Mouse (Mus musculus) central nervous system, embryonic 14 days (tissue): Measurements from ENCODE around the gene Knl1. TPM values are rescaled to one million over a fixed set of nuclear protein-coding genes. Genes with fewer than 3 reads are reported as not detected.

Experiments used
- polyA plus RNA-seq: library from polyadenylated mRNA; depleted of rRNA; stranded (reverse); fragments of >200 nt; gene quantifications from 2 replicates; pipeline ENCODE4 v1.2.3, GENCODE M21; 2012; rRNA removed

Gene Knl1
- polyA plus RNA-seq = 3.3 and 4.6 TPM in 2 replicates

GRCm38 (mm10) chr2:119046649-119047611 lies at the start of gene Knl1:
Gene Knl1, plus strand, starts transcription at chr2:119047119.

GRCm38 (mm10) chr2:119028941-119029551 lies 17.9 kb upstream of the Knl1 start, which contains the start of gene Ccdc32:
Gene Ccdc32, minus strand, starts transcription at chr2:119029393.

GRCm38 (mm10) chr2:119034656-119035396 lies 12.1 kb upstream of the Knl1 start, which contains the start of gene Rpusd2:
Gene Rpusd2, plus strand, starts transcription at chr2:119034790.

GRCm38 (mm10) chr2:119112438-119113112 lies 65.7 kb downstream of the Knl1 start, which contains the start of gene Rad51:
Gene Rad51, plus strand, starts transcription at chr2:119112793.

Other genes with a start within 250 kb of the Knl1 start
- gene Knstrn, start 233.1 kb upstream of the Knl1 start, polyA plus RNA-seq = 40.0 and 55.7 TPM in 2 replicates
- 71.5 and 74.5 TPM in 2 replicates for gene Ivd, start 185.2 kb upstream of the Knl1 start, polyA plus RNA-seq
- gene Bahd1, start 146.7 kb upstream of the Knl1 start, polyA plus RNA-seq = 18.6 and 21.1 TPM in 2 replicates
- gene Chst14, start 120.6 kb upstream of the Knl1 start, polyA plus RNA-seq = 9.7 and 18.0 TPM in 2 replicates
- 22.3 and 22.7 TPM in 2 replicates for gene Ccdc32, start 17.7 kb upstream of the Knl1 start, polyA plus RNA-seq
- gene Rpusd2, start 12.3 kb upstream of the Knl1 start, polyA plus RNA-seq = 6.4 and 7.4 TPM in 2 replicates
- gene Rad51, start 65.7 kb downstream of the Knl1 start, polyA plus RNA-seq = 17.6 and 20.3 TPM in 2 replicates
- gene Rmdn3, start 109.9 kb downstream of the Knl1 start, polyA plus RNA-seq = 38.1 and 41.3 TPM in 2 replicates
- 2.6 and 5.8 TPM in 2 replicates for gene Gchfr, start 120.7 kb downstream of the Knl1 start, polyA plus RNA-seq
- gene Gm14137, start 127.4 kb downstream of the Knl1 start, polyA plus RNA-seq = 0.04 TPM in 2 replicates
- gene Zfyve19, start 161.5 kb downstream of the Knl1 start, polyA plus RNA-seq = 72.3 and 73.2 TPM in 2 replicates
- 44.6 and 44.8 TPM in 2 replicates for gene Dnajc17, start 161.7 kb downstream of the Knl1 start, polyA plus RNA-seq
- not detected in 2 replicates for gene Ppp1r14d, start 182.8 kb downstream of the Knl1 start, polyA plus RNA-seq
- 0.72 and 2.8 TPM in 2 replicates for gene Spint1, start 190.2 kb downstream of the Knl1 start, polyA plus RNA-seq
- 8.8 and 11.9 TPM in 2 replicates for gene Rhov, start 224.2 kb downstream of the Knl1 start, polyA plus RNA-seq
- gene Vps18, start 241.6 kb downstream of the Knl1 start, polyA plus RNA-seq = 19.5 and 21.1 TPM in 2 replicates